Mouse (Mus musculus): ENCODE measurements around the gene Atp5mpl. TPM values are rescaled to one million over a fixed set of nuclear protein-coding genes. Genes with fewer than 3 reads are reported as not detected.

Gene Atp5mpl
- polyA plus RNA-seq, 1 experiment from 2014 or later, result 590 TPM

- WGBS, result 87% methylated on average over 18 of the region's 18 CpGs
- no peak overlapping the region for H3K9ac ChIP-seq
- no peak overlapping the region for H3K4me2 ChIP-seq
- H3K27me3 ChIP-seq, result no peaks in the 10 kb centered on the region
- H3K27ac ChIP-seq, result no peak overlapping the region
- ATAC-seq (ENCODE audit: low FRiP score), result no peak
- peaks cover 6% of the 10 kb centered on the region; the same call in 1 of the 2 replicates for H3K4me1 ChIP-seq
- no peaks in the 10 kb centered on the region for H3K9me3 ChIP-seq
- no peak overlapping the region for H3K4me3 ChIP-seq (replicated peaks)
- H3K36me3 ChIP-seq (replicated peaks), result no peaks in the 10 kb centered on the region
These were observed 38.3 kb downstream of the Atp5mpl start for GRCm38 (mm10) chr12:111928411-111928966.

- no peak overlapping the region for H3K27ac ChIP-seq
- peaks cover 2% of the 10 kb centered on the region; the same call in 1 of the 2 replicates for H3K4me1 ChIP-seq
- H3K9ac ChIP-seq, result no peak overlapping the region
- H3K9me3 ChIP-seq, result no peaks in the 10 kb centered on the region
- no peak overlapping the region for H3K4me2 ChIP-seq
- ATAC-seq (ENCODE audit: low FRiP score), result no peak
- no peaks in the 10 kb centered on the region for H3K27me3 ChIP-seq
- WGBS, result 91% methylated on average over 1 of the region's 1 CpGs
- H3K4me3 ChIP-seq (replicated peaks), result no peak overlapping the region
- no peaks in the 10 kb centered on the region for H3K36me3 ChIP-seq (replicated peaks)
These were observed 39.4 kb downstream of the Atp5mpl start for GRCm38 (mm10) chr12:111927338-111927737.

- no peak for ATAC-seq (ENCODE audit: low FRiP score)
- no peak overlapping the region for H3K9ac ChIP-seq
- WGBS, result 90% methylated on average over 6 of the region's 6 CpGs
- no peak overlapping the region for H3K27ac ChIP-seq
- H3K9me3 ChIP-seq, result no peaks in the 10 kb centered on the region
- H3K4me3 ChIP-seq (replicated peaks), result no peak overlapping the region
- no peaks in the 10 kb centered on the region for H3K36me3 ChIP-seq (replicated peaks)
- no peaks in the 10 kb centered on the region for H3K4me1 ChIP-seq
- H3K4me2 ChIP-seq, result no peak overlapping the region
- H3K27me3 ChIP-seq, result no peaks in the 10 kb centered on the region
These were observed 43.7 kb downstream of the Atp5mpl start for GRCm38 (mm10) chr12:111923117-111923516.

- H3K27ac ChIP-seq, result no peak overlapping the region
- peaks cover 8% of the 10 kb centered on the region; the same call in 1 of the 2 replicates for H3K4me1 ChIP-seq
- no peaks in the 10 kb centered on the region for H3K9me3 ChIP-seq
- H3K4me2 ChIP-seq, result no peak overlapping the region
- ATAC-seq (ENCODE audit: low FRiP score), result no peak
- H3K36me3 ChIP-seq (replicated peaks), result no peaks in the 10 kb centered on the region
- H3K9ac ChIP-seq, result no peak overlapping the region
- no peak overlapping the region for H3K4me3 ChIP-seq (replicated peaks)
- WGBS, result 57% methylated on average over 9 of the region's 9 CpGs
- no peaks in the 10 kb centered on the region for H3K27me3 ChIP-seq
These were observed 46.7 kb downstream of the Atp5mpl start for GRCm38 (mm10) chr12:111920046-111920445.

- H3K9me3 ChIP-seq, result no peaks in the 10 kb centered on the region
- H3K27ac ChIP-seq, result no peak overlapping the region
- H3K4me3 ChIP-seq (replicated peaks), result no peak overlapping the region
- no peak overlapping the region for H3K9ac ChIP-seq
- no peak overlapping the region for H3K4me2 ChIP-seq
- H3K27me3 ChIP-seq, result peaks cover 3% of the 10 kb centered on the region; the same call in 1 of the 2 replicates
- peaks cover 8% of the 10 kb centered on the region; the same call in 1 of the 2 replicates for H3K4me1 ChIP-seq
- no peaks in the 10 kb centered on the region for H3K36me3 ChIP-seq (replicated peaks)
- ATAC-seq (ENCODE audit: low FRiP score), result no peak
- 70% methylated on average over 12 of the region's 12 CpGs for WGBS
These were observed 50.1 kb downstream of the Atp5mpl start for GRCm38 (mm10) chr12:111916514-111917217.

- no peak overlapping the region for H3K27ac ChIP-seq
- no peaks in the 10 kb centered on the region for H3K9me3 ChIP-seq
- peaks cover 7% of the 10 kb centered on the region; the same call in 1 of the 2 replicates for H3K27me3 ChIP-seq
- ATAC-seq (ENCODE audit: low FRiP score), result no peak
- no peaks in the 10 kb centered on the region for H3K36me3 ChIP-seq (replicated peaks)
- no peak overlapping the region for H3K4me2 ChIP-seq
- no peak overlapping the region for H3K9ac ChIP-seq
- WGBS, result 92% methylated on average over 6 of the region's 6 CpGs
- H3K4me1 ChIP-seq, result peaks cover 8% of the 10 kb centered on the region; the same call in 1 of the 2 replicates
- no peak overlapping the region for H3K4me3 ChIP-seq (replicated peaks)
These were observed 51.0 kb downstream of the Atp5mpl start for GRCm38 (mm10) chr12:111915781-111916180.

GRCm38 (mm10) chr12:111914031-111914430, 52.7 kb downstream of the Atp5mpl start:
- Histone ChIP-seq H3K9me3 (no peaks in the 10 kb centered on the region), H3K4me3 (replicated peaks) (no peak overlapping the region), H3K4me1 (peaks cover 8% of the 10 kb centered on the region; the same call in 1 of the 2 replicates), H3K9ac (no peak overlapping the region), H3K4me2 (no peak overlapping the region), H3K27ac (no peak overlapping the region), H3K27me3 (peaks cover 20% of the 10 kb centered on the region), H3K36me3 (replicated peaks) (no peaks in the 10 kb centered on the region)
- 49% methylated on average over 3 of the region's 3 CpGs for WGBS
- ATAC-seq (ENCODE audit: low FRiP score), result no peak

- peaks cover 15% of the 10 kb centered on the region for H3K4me1 ChIP-seq
- H3K4me2 ChIP-seq, result no peak overlapping the region
- no peaks in the 10 kb centered on the region for H3K9me3 ChIP-seq
- H3K27ac ChIP-seq, result no peak overlapping the region
- peaks cover 32% of the 10 kb centered on the region for H3K27me3 ChIP-seq
- H3K9ac ChIP-seq, result no peak overlapping the region
- no peak overlapping the region for H3K4me3 ChIP-seq (replicated peaks)
- no peak for ATAC-seq (ENCODE audit: low FRiP score)
- H3K36me3 ChIP-seq (replicated peaks), result no peaks in the 10 kb centered on the region
- 88% methylated on average over 7 of the region's 7 CpGs for WGBS
These were observed 54.0 kb downstream of the Atp5mpl start for GRCm38 (mm10) chr12:111912802-111913201.

- Histone ChIP-seq H3K9ac (no peak overlapping the region), H3K4me1 (peaks cover 14% of the 10 kb centered on the region), H3K4me2 (no peak overlapping the region), H3K4me3 (replicated peaks) (no peak overlapping the region), H3K27me3 (peaks cover 33% of the 10 kb centered on the region), H3K27ac (no peak overlapping the region), H3K9me3 (no peaks in the 10 kb centered on the region), H3K36me3 (replicated peaks) (no peaks in the 10 kb centered on the region)
- WGBS, result 89% methylated on average over 2 of the region's 2 CpGs
- ATAC-seq (ENCODE audit: low FRiP score), result no peak
These were observed 55.0 kb downstream of the Atp5mpl start for GRCm38 (mm10) chr12:111911796-111912195.

Other genes with a start within 250 kb of the Atp5mpl start
- gene Klc1, start 208.1 kb downstream of the Atp5mpl start, polyA plus RNA-seq (2016; fragmentation: Nextera tagmentation; extraction: Ambion mirVana), result 302 and 307 TPM in 2 replicates
- 10.0 and 11.6 TPM in 2 replicates for gene Xrcc3, start 153.1 kb downstream of the Atp5mpl start, polyA plus RNA-seq (2016; fragmentation: Nextera tagmentation; extraction: Ambion mirVana)
- gene Zfyve21, start 152.8 kb downstream of the Atp5mpl start, polyA plus RNA-seq (2016; fragmentation: Nextera tagmentation; extraction: Ambion mirVana), result 50.3 and 55.0 TPM in 2 replicates
- 9.5 and 9.9 TPM in 2 replicates for gene Ppp1r13b, start 58.9 kb downstream of the Atp5mpl start, polyA plus RNA-seq (2016; fragmentation: Nextera tagmentation; extraction: Ambion mirVana)
- gene Tdrd9, start 4.6 kb upstream of the Atp5mpl start, polyA plus RNA-seq (2016; fragmentation: Nextera tagmentation; extraction: Ambion mirVana), result 1.2 and 2.0 TPM in 2 replicates
- not detected in 2 replicates for gene Rd3l, start 14.3 kb upstream of the Atp5mpl start, polyA plus RNA-seq (2016; fragmentation: Nextera tagmentation; extraction: Ambion mirVana)
- 0.23 and 0.59 TPM in 2 replicates for gene Aspg, start 139.7 kb upstream of the Atp5mpl start, polyA plus RNA-seq (2016; fragmentation: Nextera tagmentation; extraction: Ambion mirVana)
- 11.8 and 14.0 TPM in 2 replicates for gene Kif26a, start 179.2 kb upstream of the Atp5mpl start, polyA plus RNA-seq (2016; fragmentation: Nextera tagmentation; extraction: Ambion mirVana)